Mouse (Mus musculus) cerebellum, adult 2 months (tissue): ENCODE measurements at regions not wholly inside any gene's neighbourhood (a gene's known extent, or its start where the extent isn't known, plus 50 kb on each side); places are given as distances from the start of the nearest gene placed in this dataset.

ENCODE experiments used
- DNase-seq, 2 experiments: peaks; one replicate each; pipeline ENCODE4 v3.0.0; 2021
- H3K27ac ChIP-seq: fragments of 200-500 bp; 2 replicates; pipeline ENCODE4 v1.5.1; 2012; ENCODE audit warnings: low read length, control low read depth, inconsistent platforms; ENCODE audit not compliant: insufficient read depth
- H3K27me3 ChIP-seq: fragments of 200-500 bp; 2 replicates; pipeline ENCODE4 v1.6.1; 2012; ENCODE audit warnings: inconsistent platforms, mild to moderate bottlenecking, low read length, moderate library complexity; ENCODE audit not compliant: control insufficient read depth, insufficient read depth
- H3K4me1 ChIP-seq: fragments of 200-500 bp; 2 replicates; pipeline ENCODE4 v1.6.1; 2011; ENCODE audit warnings: low read length; ENCODE audit not compliant: control insufficient read depth, insufficient read depth
- H3K4me3 ChIP-seq: fragments of 200-500 bp; replicated peaks from 2 replicates; pipeline ENCODE3; 2011; ENCODE audit warnings: mild to moderate bottlenecking, low read depth, low read length, control low read depth; ENCODE audit not compliant: insufficient read depth
- CTCF ChIP-seq: fragments of 200-500 bp; IDR thresholded peaks from 2 replicates; pipeline ENCODE4 v1.5.1; 2011; ENCODE audit warnings: low read depth, mild to moderate bottlenecking, control low read depth, low read length, moderate library complexity, borderline replicate concordance; ENCODE audit not compliant: insufficient read depth
- POLR2A ChIP-seq: fragments of 200-500 bp; IDR thresholded peaks from 2 replicates; pipeline ENCODE4 v1.6.1; 2011; ENCODE audit warnings: low read length, control low read depth, borderline replicate concordance; ENCODE audit not compliant: insufficient read depth
- WGBS: fragments of 180-500 bp; shearing (Covaris S2); methylation state at CpG from one replicate; pipeline ENCODE4 v1.1.7; 2018; 5-methylcytosine and 5-hydroxymethylcytosine counted together

DNA sequence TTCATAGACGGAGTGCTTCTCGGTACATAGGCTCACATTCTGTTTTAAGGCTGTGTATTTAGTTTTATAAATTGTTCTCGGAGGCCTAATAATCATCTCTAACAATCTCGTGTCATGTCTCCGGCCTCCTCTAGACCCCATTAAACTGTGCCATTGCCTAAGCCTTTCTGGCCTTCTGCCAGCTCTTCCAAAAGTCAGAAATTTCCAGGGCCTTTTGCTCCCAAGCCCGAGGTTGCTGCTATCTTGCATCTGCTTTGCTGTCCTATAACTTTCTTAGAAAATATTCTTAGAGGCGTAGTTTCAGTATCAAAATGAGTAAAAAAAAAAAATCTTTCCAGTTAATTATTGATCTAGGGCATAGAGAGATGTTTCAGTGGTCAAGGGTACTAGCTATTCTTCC is 361.2 kb upstream of the Mmadhc start:
- peaks cover 21% of the 10 kb centered on the region for H3K4me1 ChIP-seq
- no peak overlapping the region for H3K4me3 ChIP-seq
- no peak for DNase-seq
- H3K27me3 ChIP-seq = no peaks in the 10 kb centered on the region
- TF ChIP-seq POLR2A = no peak
- WGBS = 93% methylated on average over 7 of the region's 7 CpGs
- H3K27ac ChIP-seq = no peak overlapping the region

DNA sequence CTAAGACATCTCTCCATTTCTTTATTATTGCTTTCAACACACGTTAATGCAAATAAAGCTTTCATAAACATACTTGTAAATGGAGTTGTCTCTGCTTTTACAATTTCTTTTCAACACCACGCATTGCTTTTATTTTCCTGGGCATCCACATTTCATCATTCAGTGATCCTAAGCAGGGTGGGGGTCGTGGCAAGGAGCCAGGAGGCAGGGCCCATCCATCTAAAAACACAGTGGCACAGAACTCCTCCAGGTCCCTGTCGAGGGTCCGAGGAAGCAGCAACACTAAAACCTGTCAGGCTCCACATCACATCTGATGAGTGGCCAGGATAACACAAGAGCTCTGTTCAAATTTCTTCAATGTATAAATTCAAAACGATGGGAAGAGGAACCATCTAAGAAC is 359.8 kb upstream of the Mmadhc start:
- Histone ChIP-seq H3K27me3 (no peaks in the 10 kb centered on the region), H3K27ac (no peak overlapping the region), H3K4me3 (no peak overlapping the region), H3K4me1 (peaks cover 22% of the 10 kb centered on the region)
- peak in 1 of 2 experiments; percentile 17 for DNase-seq
- TF ChIP-seq CTCF = no peak
- no peak for TF ChIP-seq POLR2A
- WGBS = 59% methylated on average over 6 of the region's 6 CpGs

DNA sequence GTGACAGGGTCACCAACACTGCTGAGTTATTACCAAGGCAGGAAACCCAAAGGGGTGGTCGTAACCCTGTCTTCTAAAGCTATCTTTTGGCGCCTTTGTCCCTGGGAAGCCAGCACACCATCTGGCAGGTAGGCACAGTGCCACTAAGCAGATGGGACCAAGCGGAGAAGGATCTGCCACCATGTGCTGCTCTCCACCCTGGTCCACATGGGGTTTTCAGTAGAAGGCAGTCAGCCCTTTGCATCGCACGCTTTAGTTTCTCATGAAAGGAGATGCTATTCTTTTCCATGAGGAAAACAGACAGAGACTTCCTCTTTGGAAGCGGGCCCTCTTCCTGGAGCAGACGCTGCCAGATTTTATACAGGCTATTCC is 358.3 kb upstream of the Mmadhc start:
- WGBS = 8% methylated on average over 7 of the region's 7 CpGs
- Histone ChIP-seq H3K4me3 (no peak overlapping the region), H3K27me3 (no peaks in the 10 kb centered on the region), H3K4me1 (peaks cover 22% of the 10 kb centered on the region), H3K27ac (no peak overlapping the region)
- TF ChIP-seq POLR2A (no peak), CTCF (no peak)
- DNase-seq = peak; percentile 97

DNA sequence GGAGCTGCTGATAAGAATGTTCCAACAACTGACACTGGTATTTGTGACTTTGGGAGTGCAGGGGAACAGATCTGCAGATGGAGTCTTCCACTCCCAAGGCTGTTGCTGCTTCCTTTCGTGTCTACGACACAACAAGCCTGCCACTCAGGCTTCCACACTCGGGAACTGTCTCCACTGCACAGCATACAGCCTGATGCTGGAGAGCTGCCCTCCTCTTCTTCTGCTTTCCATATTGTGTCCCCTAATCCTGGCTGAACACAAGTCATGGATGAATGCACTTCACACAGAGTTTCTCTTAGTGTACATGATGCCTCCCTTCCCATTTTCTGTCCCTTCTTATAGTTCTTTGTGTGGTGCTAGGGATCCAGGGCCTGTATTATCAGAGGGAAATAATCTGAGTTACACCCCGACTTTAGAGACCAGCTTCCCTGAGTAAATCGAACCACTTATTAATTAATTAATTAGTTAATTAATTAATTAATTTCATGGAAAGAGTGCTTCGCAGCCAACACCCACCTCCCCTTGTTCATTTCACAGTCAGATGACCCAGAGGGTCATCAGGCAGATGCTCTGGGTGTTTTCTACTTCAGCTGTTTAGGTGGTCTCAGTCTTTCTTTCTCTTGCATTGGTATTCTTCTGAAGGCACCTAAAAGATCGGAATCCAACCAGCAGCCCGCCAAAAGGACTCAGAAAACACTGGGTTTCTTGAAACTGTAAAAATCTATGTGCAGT is 357.8 kb upstream of the Mmadhc start:
- TF ChIP-seq POLR2A = no peak
- TF ChIP-seq CTCF = no peak
- peaks cover 22% of the 10 kb centered on the region for H3K4me1 ChIP-seq
- H3K27ac ChIP-seq = no peak overlapping the region
- H3K4me3 ChIP-seq = no peak overlapping the region
- peak; percentile 58 to 62 for DNase-seq
- H3K27me3 ChIP-seq = no peaks in the 10 kb centered on the region
- 32% methylated on average over 8 of the region's 8 CpGs for WGBS

DNA sequence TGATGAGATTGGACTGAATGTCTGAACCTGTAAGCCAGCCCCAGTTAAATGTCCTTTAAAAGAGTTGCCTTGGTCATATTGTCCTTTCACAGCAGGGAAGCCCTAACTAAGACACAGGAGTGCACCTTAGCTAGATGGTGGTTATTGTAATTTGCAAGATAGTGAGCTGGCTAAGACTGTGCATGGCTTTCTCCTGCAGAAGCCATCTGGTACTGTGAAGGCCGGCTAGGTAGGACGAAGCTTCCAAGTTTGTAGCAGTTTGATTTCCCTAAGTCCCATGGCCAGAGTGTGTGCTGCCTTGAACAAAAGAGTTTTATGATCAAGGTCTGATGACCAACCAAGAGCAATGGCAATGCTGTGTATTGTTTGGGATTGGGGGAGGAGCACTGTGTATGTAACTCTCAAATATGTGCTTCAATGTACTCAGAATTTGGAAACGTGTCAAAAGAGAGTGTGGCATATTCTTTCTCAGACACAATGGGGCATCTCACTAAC is 356.6 kb upstream of the Mmadhc start:
- peak; percentile 36 to 51 for DNase-seq
- H3K4me1 ChIP-seq = peaks cover 22% of the 10 kb centered on the region
- H3K27ac ChIP-seq = no peak overlapping the region
- 37% methylated on average over 3 of the region's 3 CpGs for WGBS
- no peaks in the 10 kb centered on the region for H3K27me3 ChIP-seq
- no peak overlapping the region for H3K4me3 ChIP-seq
- TF ChIP-seq POLR2A (no peak), CTCF (no peak)

DNA sequence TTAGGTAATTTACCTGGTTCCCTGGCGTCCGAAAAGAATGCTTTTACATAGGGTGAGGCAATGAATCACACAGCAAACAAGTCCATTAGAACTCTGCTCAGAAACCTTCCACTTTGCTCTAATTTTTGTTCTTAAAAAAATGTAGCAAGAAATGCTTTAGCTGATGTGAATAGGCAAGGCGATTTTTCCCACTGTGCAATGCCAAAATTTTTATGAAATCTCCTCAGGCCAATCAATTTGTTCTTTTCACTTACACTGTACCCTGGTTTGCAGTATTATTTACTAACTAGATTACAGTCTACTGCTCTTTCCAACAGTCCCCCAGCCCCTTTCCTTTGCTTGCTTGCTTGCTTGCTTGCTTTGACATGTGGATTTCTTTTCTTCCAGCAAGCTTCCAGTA is 353.1 kb upstream of the Mmadhc start:
- Histone ChIP-seq H3K4me3 (no peak overlapping the region), H3K27me3 (no peaks in the 10 kb centered on the region), H3K27ac (no peak overlapping the region), H3K4me1 (peaks cover 14% of the 10 kb centered on the region; the same call in 1 of the 2 replicates)
- WGBS = 93% methylated on average over 3 of the region's 3 CpGs
- no peak for TF ChIP-seq POLR2A
- no peak for TF ChIP-seq CTCF
- DNase-seq = no peak

DNA sequence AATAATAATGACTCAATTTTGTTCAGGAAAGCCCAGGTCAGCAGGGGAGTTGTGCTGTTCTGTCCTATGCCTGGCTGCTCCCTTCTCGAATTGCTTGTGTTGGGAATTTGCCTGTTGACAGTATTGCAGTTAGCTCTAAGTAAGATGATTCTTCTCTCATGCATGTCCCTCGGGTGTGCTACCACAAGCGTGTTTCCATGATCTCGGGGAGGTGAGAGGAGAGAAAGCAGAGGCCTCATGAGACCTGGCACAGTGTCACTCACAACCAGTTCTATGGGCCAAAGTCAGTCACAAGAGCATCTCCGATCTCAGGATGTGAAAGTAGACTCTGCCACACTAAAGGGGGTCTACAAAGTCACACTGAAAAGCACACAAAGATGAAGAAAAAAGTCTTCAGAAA is 346.6 kb upstream of the Mmadhc start:
- no peaks in the 10 kb centered on the region for H3K4me1 ChIP-seq
- H3K27ac ChIP-seq = no peak overlapping the region
- 65% methylated on average over 5 of the region's 5 CpGs for WGBS
- H3K4me3 ChIP-seq = no peak overlapping the region
- TF ChIP-seq CTCF (no peak), POLR2A (no peak)
- no peak for DNase-seq
- no peaks in the 10 kb centered on the region for H3K27me3 ChIP-seq

DNA sequence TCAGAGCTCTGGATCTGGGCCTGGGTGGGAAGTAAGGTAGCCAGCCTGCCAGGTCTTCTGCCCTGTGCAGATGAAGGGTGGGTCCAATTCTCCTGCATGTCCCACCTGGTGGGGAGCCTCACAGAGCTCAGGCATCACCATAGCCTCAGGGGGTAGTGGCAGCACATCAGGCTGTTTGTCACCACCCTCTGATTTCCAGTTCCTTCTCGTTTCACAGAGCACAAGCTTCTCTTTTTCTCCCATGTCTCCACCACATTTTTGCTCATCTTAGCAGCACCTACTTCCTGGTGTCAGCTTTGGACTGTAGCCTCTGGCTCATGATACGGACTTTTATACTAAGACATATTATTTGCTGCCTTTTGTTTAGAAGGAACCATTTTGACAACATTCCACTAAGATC is 345.6 kb upstream of the Mmadhc start:
- Histone ChIP-seq H3K27ac (no peak overlapping the region), H3K4me3 (no peak overlapping the region), H3K27me3 (no peaks in the 10 kb centered on the region), H3K4me1 (no peaks in the 10 kb centered on the region)
- 59% methylated on average over 2 of the region's 2 CpGs for WGBS
- no peak for DNase-seq
- TF ChIP-seq CTCF = no peak
- TF ChIP-seq POLR2A = no peak
